Mouse (Mus musculus) left cerebral cortex, postnatal 4 days (tissue): Measurements from ENCODE around the gene Gm20920. TPM values are rescaled to one million over a fixed set of nuclear protein-coding genes. Genes with fewer than 3 reads are reported as not detected.
"Not testable (repeated sequence)": the region's sequence is repeated elsewhere in the genome, so short reads cannot be mapped to it uniquely, and the experiment has no call there.

Experiments
- DNase-seq: peaks from one replicate; pipeline ENCODE4 v3.0.0-alpha.2; 2022
- intact Hi-C: fragments of 180-260 bp; cut with DNase I; formaldehyde crosslinking; loops from one replicate; pipeline ENCODE4 v1.15.1; 2025
- total RNA-seq, 2 experiments: library from RNA; stranded (reverse); gene quantifications; 2 replicates each; pipeline ENCODE4 v1.2.3; 2021

Gm20920 gene
- total RNA-seq = not detected

DNA sequence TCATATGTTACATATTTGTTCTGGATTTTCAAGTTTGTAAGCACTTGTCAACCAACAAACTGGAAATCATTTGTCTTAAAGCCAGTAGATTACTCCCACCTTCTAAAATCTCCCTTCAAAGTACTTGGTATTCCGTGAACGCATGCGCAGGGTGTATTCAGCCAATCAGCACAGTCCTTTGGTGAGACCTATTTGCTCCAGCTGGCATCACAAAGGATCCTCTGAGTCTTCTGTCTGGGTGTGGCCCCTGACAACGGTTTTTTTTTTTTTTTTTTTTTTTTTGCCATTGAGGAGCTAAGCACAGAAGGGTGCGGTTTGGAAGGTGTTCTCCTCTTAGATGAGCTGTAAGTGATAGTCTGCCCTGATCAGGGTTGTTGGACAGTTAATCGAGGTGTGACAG, at the start of gene Gm20920:
TSS of gene Gm20920 (plus strand) at position 301 of the 400 bp plus-strand sequence.
- DNase-seq, intact Hi-C loops: not testable (repeated sequence)
